Mouse (Mus musculus) myocyte (in vitro differentiated cells): ENCODE data around the gene Arrdc2. TPM values are rescaled to one million over a fixed set of nuclear protein-coding genes. Genes with fewer than 3 reads are reported as not detected.
A peak's percentile ranks its signal among the peaks of the same experiment; 100 is the strongest.

Experiments
- H3K27me3 ChIP-seq: one replicate; pipeline ENCODE4 v1.6.1; 2011; ENCODE audit not compliant: control insufficient read depth, insufficient read depth, insufficient read length
- H3K36me3 ChIP-seq: one replicate; pipeline ENCODE4 v1.6.1; 2011; ENCODE audit not compliant: control insufficient read depth, insufficient read depth
- H3K4me2 ChIP-seq: one replicate; pipeline ENCODE4 v1.6.1; 2011; ENCODE audit warnings: low read depth, control low read depth
- H3K4me3 ChIP-seq: one replicate; pipeline ENCODE4 v1.5.1; 2011; ENCODE audit warnings: mild to moderate bottlenecking, control low read depth, moderate library complexity
- H3K79me2 ChIP-seq: one replicate; pipeline ENCODE4 v1.6.1; 2011; ENCODE audit not compliant: control insufficient read depth, insufficient read depth
- H3ac ChIP-seq: one replicate; pipeline ENCODE4 v1.6.1; 2011; ENCODE audit not compliant: control insufficient read depth, insufficient read length
- CEBPB ChIP-seq: IDR thresholded peaks from 2 replicates; pipeline ENCODE4 v1.6.1; 2011; ENCODE audit warnings: mild to moderate bottlenecking, moderate library complexity; ENCODE audit not compliant: poor library complexity, insufficient read depth, severe bottlenecking
- E2F4 ChIP-seq: IDR thresholded peaks from one replicate; pipeline ENCODE4 v1.6.1; 2011; ENCODE audit warnings: mild to moderate bottlenecking, control low read depth, moderate library complexity; ENCODE audit not compliant: insufficient read depth
- MAX ChIP-seq: IDR thresholded peaks from one replicate; pipeline ENCODE4 v1.6.1; 2011; ENCODE audit warnings: low read depth, mild to moderate bottlenecking, control low read depth
- MYOD1 ChIP-seq, 3 experiments: IDR thresholded peaks; one replicate each; pipeline ENCODE4 v1.6.1; 2011; ENCODE audit warnings: control low read depth in 2 of 3, low read depth in 2 of 3, mild to moderate bottlenecking in 2 of 3, moderate library complexity in 1 of 3; ENCODE audit not compliant: insufficient read length in 2 of 3, control insufficient read depth in 1 of 3
- MYOG ChIP-seq, 3 experiments: IDR thresholded peaks; one replicate each; pipeline ENCODE4 v1.6.1; 2011; ENCODE audit warnings: control low read depth in 2 of 3, low read depth in 2 of 3, mild to moderate bottlenecking in 2 of 3; ENCODE audit not compliant: insufficient read length in 2 of 3, control insufficient read depth in 1 of 3, insufficient read depth in 1 of 3
- POLR2A ChIP-seq: IDR thresholded peaks from one replicate; pipeline ENCODE4 v1.6.1; 2011; ENCODE audit warnings: low read depth, mild to moderate bottlenecking, control low read depth, moderate library complexity; ENCODE audit not compliant: insufficient read length
- POLR2AphosphoS2 ChIP-seq: IDR thresholded peaks from one replicate; pipeline ENCODE4 v1.6.1; 2011; ENCODE audit warnings: low read depth, control low read depth; ENCODE audit not compliant: insufficient read length
- REST ChIP-seq: IDR thresholded peaks from one replicate; pipeline ENCODE4 v1.6.1; 2011; ENCODE audit warnings: mild to moderate bottlenecking, control low read depth, moderate library complexity; ENCODE audit not compliant: insufficient read depth, insufficient read length
- SRF ChIP-seq: IDR thresholded peaks from one replicate; pipeline ENCODE4 v1.6.1; 2011; ENCODE audit warnings: low read depth; ENCODE audit not compliant: control insufficient read depth, insufficient read length
- TCF12 ChIP-seq: IDR thresholded peaks from one replicate; pipeline ENCODE4 v1.6.1; 2011; ENCODE audit warnings: mild to moderate bottlenecking, control low read depth; ENCODE audit not compliant: poor library complexity, insufficient read depth, severe bottlenecking
- TCF3 ChIP-seq: IDR thresholded peaks from one replicate; pipeline ENCODE4 v1.6.1; 2011; ENCODE audit warnings: low read depth, control low read depth; ENCODE audit not compliant: insufficient read length
- USF1 ChIP-seq: IDR thresholded peaks from one replicate; pipeline ENCODE4 v1.6.1; 2011; ENCODE audit warnings: low read depth, mild to moderate bottlenecking, control low read depth, moderate library complexity
- polyA plus RNA-seq: library from polyadenylated mRNA; unstranded; fragments of >200 nt; fragmentation: generic; extraction: Trizol; gene quantifications from one replicate; pipeline ENCODE4 v1.2.1, GENCODE M21; 2012; ENCODE audit warnings: missing spikeins

Arrdc2 gene
- polyA plus RNA-seq, 1 experiment: 5.8 TPM

DNA sequence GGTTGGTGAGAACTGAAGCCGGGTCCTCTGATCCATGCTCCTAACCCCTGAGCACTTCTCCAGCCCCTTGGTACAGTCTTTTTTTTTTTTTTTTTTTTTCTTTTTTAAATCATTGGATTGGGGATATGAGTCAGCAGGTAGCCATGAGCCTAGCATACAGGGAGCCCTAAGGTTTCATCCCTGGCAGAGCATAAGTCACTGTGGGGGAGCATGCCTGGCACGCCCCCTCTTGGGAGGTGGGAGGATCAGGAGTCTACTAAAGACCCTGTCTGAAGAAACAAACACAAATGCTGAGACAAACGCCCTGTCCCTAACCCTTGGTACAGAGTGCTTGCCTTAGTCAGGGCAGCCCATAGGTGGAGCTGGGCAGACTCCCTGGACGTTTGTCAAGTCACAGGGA, 27.5 kb downstream of the Arrdc2 start:
- peak overlapping the region; percentile 2 for H3K4me3 ChIP-seq
- no peak for TF ChIP-seq SRF
- TF ChIP-seq MYOD1 (IDR thresholded peaks at IDR 0.05; ENCODE audit: control insufficient read depth in 1 of 3, insufficient read length in 2 of 3, low read depth in 2 of 3): no peak
- TF ChIP-seq MYOG (IDR thresholded peaks at IDR 0.05; ENCODE audit: control insufficient read depth in 1 of 3, insufficient read depth in 1 of 3, insufficient read length in 2 of 3, low read depth in 2 of 3): no peak
- TF ChIP-seq TCF3: no peak
- H3K4me2 ChIP-seq: peak overlapping the region; percentile 74
- H3K36me3 ChIP-seq: no peaks in the 10 kb centered on the region
- H3ac ChIP-seq: no peak overlapping the region
- H3K27me3 ChIP-seq: no peaks in the 10 kb centered on the region
- no peaks in the 10 kb centered on the region for H3K79me2 ChIP-seq

DNA sequence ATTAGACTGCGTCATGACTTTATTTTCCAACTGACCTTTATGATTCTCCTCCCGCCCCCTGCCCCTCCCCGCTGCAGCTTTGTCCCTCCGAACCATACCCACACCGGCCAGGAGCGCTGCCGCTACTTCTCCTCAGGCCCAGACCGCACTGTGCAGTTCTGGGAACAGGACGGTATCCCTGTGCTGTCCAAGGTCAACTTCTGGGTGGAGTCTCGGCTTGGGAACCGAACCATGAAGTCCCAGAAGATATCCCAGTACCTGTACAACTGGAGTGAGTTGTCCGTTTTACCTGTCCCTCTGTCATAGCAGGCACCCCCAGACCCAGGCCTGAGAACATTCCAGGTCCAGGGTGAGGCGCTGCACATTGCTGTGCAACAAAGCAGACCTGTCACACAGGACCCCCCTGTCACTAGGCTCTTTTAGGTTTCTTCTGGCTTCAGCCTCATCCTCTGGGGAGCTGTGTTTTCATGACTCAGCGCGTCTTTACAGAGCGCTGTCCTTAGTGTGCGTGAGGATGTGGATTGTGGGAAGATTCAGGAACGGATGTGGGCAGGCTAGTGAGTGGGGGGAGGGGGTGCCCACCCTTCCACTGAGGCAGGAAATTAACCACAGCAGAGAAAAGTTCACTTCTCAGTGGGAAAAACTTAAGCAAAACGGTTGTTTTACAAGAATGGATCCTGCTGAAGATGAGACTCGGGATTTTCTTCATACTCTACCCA, 28.4 kb downstream of the Arrdc2 start:
- Histone ChIP-seq H3K79me2 (no peaks in the 10 kb centered on the region), H3K36me3 (no peaks in the 10 kb centered on the region), H3K4me3 (peak overlapping the region; percentile 2), H3K27me3 (no peaks in the 10 kb centered on the region), H3ac (no peak overlapping the region), H3K4me2 (peak overlapping the region; percentile 74)
- TF ChIP-seq TCF3 (no peak), MYOD1 (IDR thresholded peaks at IDR 0.05; ENCODE audit: control insufficient read depth in 1 of 3, insufficient read length in 2 of 3, low read depth in 2 of 3) (no peak), MYOG (IDR thresholded peaks at IDR 0.05; ENCODE audit: control insufficient read depth in 1 of 3, insufficient read depth in 1 of 3, insufficient read length in 2 of 3, low read depth in 2 of 3) (no peak), USF1 (no peak), POLR2AphosphoS2 (no peak), MAX (no peak), E2F4 (no peak), SRF (no peak), TCF12 (no peak), REST (no peak), CEBPB (no peak), POLR2A (no peak)

DNA sequence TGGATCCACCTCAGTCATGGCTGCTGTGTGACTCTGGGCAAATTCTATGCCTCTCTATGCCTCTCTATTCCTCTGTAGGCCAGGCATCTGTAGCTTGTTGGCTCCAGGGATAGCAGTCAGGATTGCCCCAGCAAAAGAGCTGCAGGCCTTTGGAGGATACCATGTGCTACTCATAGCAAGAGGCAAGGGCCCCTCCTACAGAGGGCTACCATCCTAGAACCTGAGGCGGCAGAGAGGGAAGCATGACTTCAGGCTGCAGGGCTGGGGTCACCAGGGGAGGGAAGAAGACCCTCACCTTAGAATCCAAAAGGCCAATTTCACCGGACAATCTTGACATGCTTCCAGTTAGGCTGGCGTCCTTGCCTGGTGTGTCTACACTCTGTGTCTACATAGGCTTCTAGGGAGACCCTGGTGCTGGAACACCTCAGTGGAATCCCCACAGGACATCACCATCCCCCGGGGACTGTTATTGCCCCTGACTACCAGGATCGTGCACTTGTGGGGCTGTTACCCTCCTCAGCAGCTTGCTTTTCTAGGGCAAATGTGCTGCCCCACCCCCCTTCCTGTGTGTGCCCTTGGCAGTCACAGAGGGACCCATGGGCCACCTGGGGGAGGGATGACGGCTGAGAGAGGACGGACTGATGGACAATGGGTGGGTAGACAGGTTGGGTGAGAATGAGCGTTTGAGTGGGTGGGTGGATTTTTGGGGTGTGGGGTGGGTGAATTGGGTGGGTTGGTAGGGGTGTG, 30.4 kb downstream of the Arrdc2 start:
- Histone ChIP-seq H3K4me3 (no peak overlapping the region), H3K27me3 (no peaks in the 10 kb centered on the region), H3K79me2 (no peaks in the 10 kb centered on the region), H3K36me3 (no peaks in the 10 kb centered on the region), H3ac (no peak overlapping the region), H3K4me2 (no peak overlapping the region)
- no peak for TF ChIP-seq POLR2AphosphoS2
- TF ChIP-seq SRF: no peak
- TF ChIP-seq REST: no peak
- TF ChIP-seq MAX: no peak
- no peak for TF ChIP-seq TCF12
- no peak for TF ChIP-seq E2F4
- no peak for TF ChIP-seq POLR2A
- TF ChIP-seq MYOG (IDR thresholded peaks at IDR 0.05; ENCODE audit: control insufficient read depth in 1 of 3, insufficient read depth in 1 of 3, insufficient read length in 2 of 3, low read depth in 2 of 3): no peak
- TF ChIP-seq MYOD1 (IDR thresholded peaks at IDR 0.05; ENCODE audit: control insufficient read depth in 1 of 3, insufficient read length in 2 of 3, low read depth in 2 of 3): no peak
- TF ChIP-seq USF1: no peak
- TF ChIP-seq CEBPB: no peak
- no peak for TF ChIP-seq TCF3

DNA sequence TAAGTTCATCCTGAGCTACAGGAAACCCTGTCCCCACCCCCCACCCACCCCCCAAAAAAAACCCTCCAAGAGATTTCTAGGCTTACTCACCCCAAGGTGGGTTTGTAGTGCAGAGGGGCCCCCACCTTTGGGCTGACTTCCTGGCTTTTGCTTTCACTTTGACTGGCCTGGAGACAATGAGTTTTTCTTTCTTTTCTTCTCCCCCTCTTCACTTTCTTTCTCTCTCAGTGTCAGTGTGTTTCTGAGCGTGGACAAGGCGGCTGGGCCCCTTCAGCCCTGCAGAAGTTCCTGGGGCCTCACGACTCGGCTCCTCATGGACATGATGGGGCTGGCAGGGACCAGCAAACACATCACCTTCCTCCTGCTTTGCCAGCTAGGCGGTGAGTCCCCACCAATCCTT, 31.3 kb downstream of the Arrdc2 start, which contains the start of gene Il12rb1:
Gene Il12rb1, plus strand, starts transcription at position 211 of the 400 bp plus-strand sequence.
- H3K79me2 ChIP-seq: no peaks in the 10 kb centered on the region
- H3K4me2 ChIP-seq: no peak within 1 kb of the TSS
- H3K27me3 ChIP-seq: no peaks in the 10 kb centered on the region

DNA sequence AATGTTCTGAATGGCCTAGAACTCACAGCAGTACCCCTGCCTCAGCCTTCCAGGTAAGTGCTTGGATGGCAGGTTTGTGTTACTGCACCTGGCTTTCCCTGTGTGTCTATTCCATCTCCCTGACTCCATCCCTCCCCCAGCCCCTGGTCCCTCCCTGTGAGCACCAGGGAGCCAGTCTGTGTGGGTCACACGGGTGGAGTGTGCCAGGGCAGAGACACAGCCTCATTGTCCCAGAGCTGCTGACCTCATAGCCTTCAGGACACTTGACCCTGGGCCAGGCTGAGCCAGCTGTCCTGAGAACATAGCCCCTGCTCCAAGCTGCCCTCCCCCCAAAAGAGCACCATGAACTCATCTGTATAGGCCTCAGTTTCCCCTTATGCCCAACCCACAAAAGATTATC, 32.2 kb downstream of the Arrdc2 start:
- no peak overlapping the region for H3K4me2 ChIP-seq
- TF ChIP-seq POLR2AphosphoS2 (no peak), MYOG (IDR thresholded peaks at IDR 0.05; ENCODE audit: control insufficient read depth in 1 of 3, insufficient read depth in 1 of 3, insufficient read length in 2 of 3, low read depth in 2 of 3) (no peak), MAX (no peak), POLR2A (no peak), USF1 (no peak), TCF12 (no peak), SRF (no peak)
- no peaks in the 10 kb centered on the region for H3K79me2 ChIP-seq
- no peak overlapping the region for H3ac ChIP-seq
- no peaks in the 10 kb centered on the region for H3K36me3 ChIP-seq
- H3K4me3 ChIP-seq: no peak overlapping the region
- no peaks in the 10 kb centered on the region for H3K27me3 ChIP-seq

More for the DNA sequence above, 31.3 kb downstream of the Arrdc2 start, which contains the start of gene Il12rb1:
- no peak for TF ChIP-seq CEBPB
- no peak for TF ChIP-seq SRF
- no peak within 1 kb of the TSS for H3ac ChIP-seq
- no peaks in the 10 kb centered on the region for H3K36me3 ChIP-seq
- no peak within 1 kb of the TSS for H3K4me3 ChIP-seq
